Mouse (Mus musculus) embryonic facial prominence, embryonic 14.5 days (tissue): Measurements from ENCODE around the gene Mccc2. TPM values are rescaled to one million over a fixed set of nuclear protein-coding genes. Genes with fewer than 3 reads are reported as not detected.

ENCODE experiments used
- ATAC-seq: fragments of 200-750 bp; cut with Nextera tagmentation; 2 replicates; pipeline ENCODE4 v1.8.0; 2017; ENCODE audit warnings: low read depth, moderate number of reproducible peaks, moderate TSS enrichment
- DNase-seq: peaks from one replicate; pipeline ENCODE4 v3.0.0-alpha.2; 2015; ENCODE audit warnings: low spot score
- H3K27ac ChIP-seq: fragments of 300-500 bp; sonication (generic); replicated peaks from 2 replicates; pipeline ENCODE4 v1.5.1; 2014; ENCODE audit warnings: low read depth, mild to moderate bottlenecking, low read length, moderate library complexity
- H3K27me3 ChIP-seq: fragments of 300-500 bp; sonication (generic); replicated peaks from 2 replicates; pipeline ENCODE4 v1.6.1; 2014; ENCODE audit warnings: low read length; ENCODE audit not compliant: control insufficient read depth, insufficient read depth
- H3K36me3 ChIP-seq: fragments of 300-500 bp; sonication (generic); 2 replicates; pipeline ENCODE4 v1.6.1; 2014; ENCODE audit warnings: low read length, mixed read lengths; ENCODE audit not compliant: control insufficient read depth, insufficient read depth
- H3K4me1 ChIP-seq: fragments of 300-500 bp; sonication (generic); 2 replicates; pipeline ENCODE4 v1.6.1; 2014; ENCODE audit warnings: antibody characterized with exemption, low read length; ENCODE audit not compliant: control insufficient read depth, insufficient read depth
- H3K4me2 ChIP-seq: fragments of 300-500 bp; sonication (generic); 2 replicates; pipeline ENCODE4 v1.6.1; 2014; ENCODE audit warnings: low read depth, mild to moderate bottlenecking, low read length, moderate library complexity, mixed read lengths
- H3K4me3 ChIP-seq: fragments of 300-500 bp; sonication (generic); 2 replicates; pipeline ENCODE4 v1.5.1; 2014; ENCODE audit warnings: low read depth, mild to moderate bottlenecking, low read length
- H3K9ac ChIP-seq: fragments of 300-500 bp; sonication (generic); 2 replicates; pipeline ENCODE4 v1.6.1; 2014; ENCODE audit warnings: low read depth, mild to moderate bottlenecking, low read length, moderate library complexity, mixed read lengths
- H3K9me3 ChIP-seq: fragments of 300-500 bp; sonication (generic); 2 replicates; pipeline ENCODE4 v1.6.1; 2016; ENCODE audit warnings: low read length; ENCODE audit not compliant: control insufficient read depth
- WGBS: fragments of 180-500 bp; shearing (Covaris S2); extraction: QIAGEN DNeasy Blood & Tissue Kit; methylation state at CpG from one replicate; pipeline ENCODE4 v1.1.7; 2014; 5-methylcytosine and 5-hydroxymethylcytosine counted together
- polyA plus RNA-seq: library from polyadenylated mRNA; unstranded; fragments of >200 nt; fragmentation: Nextera tagmentation; extraction: Ambion mirVana; gene quantifications from 2 replicates; pipeline ENCODE4 v1.2.1, GENCODE M21; 2014

Gene Mccc2
- polyA plus RNA-seq, 1 experiment from 2014 or later: 37.5 TPM

DNA sequence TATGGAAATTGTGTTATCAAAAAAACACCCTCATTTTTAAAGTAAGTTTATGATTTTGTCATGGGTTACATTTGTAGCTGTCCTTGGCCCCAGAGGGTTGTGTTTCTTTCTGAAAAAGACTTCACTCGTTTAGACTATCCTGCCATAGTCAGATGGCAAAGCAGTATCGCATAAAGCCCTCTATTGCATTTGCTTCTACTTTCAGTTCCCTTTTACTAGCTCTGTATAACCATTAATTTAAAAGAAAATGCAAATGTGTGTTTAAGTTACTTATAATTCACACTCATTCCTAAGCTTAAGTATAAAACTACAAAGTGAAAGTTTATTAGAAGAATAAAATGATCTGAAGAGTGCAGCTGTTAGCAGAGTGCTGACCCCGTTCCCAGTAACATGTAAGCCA, 16.4 kb downstream of the Mccc2 start:
- no peaks in the 10 kb centered on the region for H3K4me1 ChIP-seq
- WGBS: 91% methylated on average over 3 of the region's 3 CpGs
- DNase-seq (no peak), ATAC-seq (no peak)
- no peak overlapping the region for H3K4me2 ChIP-seq
- no peaks in the 10 kb centered on the region for H3K36me3 ChIP-seq
- no peak overlapping the region for H3K27ac ChIP-seq
- no peak overlapping the region for H3K4me3 ChIP-seq
- H3K9ac ChIP-seq: no peak overlapping the region
- no peaks in the 10 kb centered on the region for H3K27me3 ChIP-seq
- H3K9me3 ChIP-seq: no peaks in the 10 kb centered on the region

DNA sequence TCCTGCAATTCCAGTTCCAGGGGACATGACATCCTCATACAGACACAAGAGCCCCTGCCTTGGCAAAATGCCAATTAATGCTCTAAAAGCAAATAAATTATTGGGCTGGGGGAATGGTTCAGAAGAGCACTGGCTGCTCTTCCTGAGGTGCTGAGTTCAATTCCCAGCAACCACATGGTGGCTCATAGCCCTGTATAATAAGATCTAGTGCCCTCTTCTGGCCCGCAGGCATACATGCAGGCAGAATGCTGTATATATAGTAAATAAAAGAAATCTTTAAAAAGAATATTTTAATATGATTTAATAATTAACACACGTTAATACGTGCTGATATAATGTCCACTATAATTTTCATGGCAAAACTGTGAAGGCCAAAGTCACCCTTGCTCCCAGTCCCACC, 17.3 kb downstream of the Mccc2 start:
- Histone ChIP-seq H3K4me1 (no peaks in the 10 kb centered on the region), H3K9me3 (no peaks in the 10 kb centered on the region), H3K36me3 (peaks cover 3% of the 10 kb centered on the region; the same call in 1 of the 2 replicates), H3K9ac (no peak overlapping the region), H3K27me3 (no peaks in the 10 kb centered on the region), H3K27ac (no peak overlapping the region), H3K4me3 (no peak overlapping the region), H3K4me2 (no peak overlapping the region)
- no peak for ATAC-seq
- 89% methylated on average over 3 of the region's 3 CpGs for WGBS
- peak; percentile 14 for DNase-seq

DNA sequence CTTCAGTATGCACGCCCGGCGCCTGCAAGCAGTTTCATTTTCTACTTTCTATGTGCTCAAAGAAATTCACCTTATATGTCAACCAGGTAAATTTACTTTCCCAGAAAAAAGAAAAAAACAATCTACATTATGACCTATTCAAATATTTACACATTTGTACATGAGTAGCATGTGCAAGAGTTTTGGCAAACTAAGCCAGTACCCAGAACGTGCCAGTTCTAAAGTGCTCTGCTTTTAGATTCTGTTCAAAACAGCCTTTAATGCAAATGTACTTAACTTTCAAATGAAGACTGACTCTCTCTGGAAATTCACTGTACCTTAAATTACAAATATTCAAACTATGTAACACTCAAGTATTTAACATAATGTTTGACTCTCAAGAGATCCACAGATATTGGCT, 25.8 kb downstream of the Mccc2 start:
- H3K36me3 ChIP-seq: peaks cover 40% of the 10 kb centered on the region
- H3K4me1 ChIP-seq: no peaks in the 10 kb centered on the region
- no peak overlapping the region for H3K27ac ChIP-seq
- H3K9ac ChIP-seq: no peak overlapping the region
- no peaks in the 10 kb centered on the region for H3K27me3 ChIP-seq
- ATAC-seq: no peak
- no peak overlapping the region for H3K4me3 ChIP-seq
- WGBS: 80% methylated on average over 4 of the region's 4 CpGs
- H3K4me2 ChIP-seq: no peak overlapping the region
- no peaks in the 10 kb centered on the region for H3K9me3 ChIP-seq
- DNase-seq: no peak

DNA sequence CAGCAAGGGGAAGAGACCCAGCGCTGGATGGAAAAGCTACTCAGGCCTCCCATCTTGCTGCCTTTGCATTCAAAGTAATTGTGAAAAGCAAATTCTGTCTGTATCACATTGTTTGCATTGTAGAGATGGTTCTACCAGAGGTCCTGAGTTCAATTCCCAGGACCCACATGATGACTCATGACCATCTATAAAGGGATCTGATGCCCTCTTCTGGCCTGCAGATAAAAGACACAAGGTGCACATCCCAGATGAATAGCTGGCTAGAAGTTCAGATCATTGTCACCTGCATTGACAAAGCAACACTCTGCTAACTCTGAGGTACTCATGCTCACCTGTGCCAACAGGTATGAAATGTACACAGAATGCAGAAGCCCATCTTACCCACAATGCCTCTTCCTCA, 32.1 kb downstream of the Mccc2 start:
- peaks cover 16% of the 10 kb centered on the region for H3K36me3 ChIP-seq
- WGBS: 88% methylated on average over 1 of the region's 1 CpGs

DNA sequence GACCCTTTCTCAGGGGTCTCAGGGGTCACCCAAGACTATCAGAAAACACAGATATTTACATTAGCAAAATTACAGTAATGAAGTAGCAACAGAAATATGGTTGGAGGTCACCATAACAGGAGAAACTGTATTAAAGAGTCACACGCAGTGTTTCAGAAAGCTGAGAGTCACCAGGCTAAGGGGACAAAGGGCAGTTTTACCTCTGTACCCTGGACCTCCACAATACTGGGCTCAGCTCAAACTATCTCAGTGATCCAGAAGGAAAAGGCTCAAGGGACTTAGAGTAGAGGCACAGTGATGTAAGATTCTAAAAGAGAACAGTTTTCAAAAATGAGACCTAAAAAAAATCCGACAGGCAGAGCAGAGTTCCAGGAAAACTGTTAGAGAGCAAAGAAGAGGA, 36.0 kb downstream of the Mccc2 start:
- H3K27ac ChIP-seq: no peak overlapping the region
- ATAC-seq (no peak), DNase-seq (no peak)
- no peaks in the 10 kb centered on the region for H3K4me1 ChIP-seq
- no peak overlapping the region for H3K4me2 ChIP-seq
- H3K36me3 ChIP-seq: peaks cover 40% of the 10 kb centered on the region
- H3K4me3 ChIP-seq: no peak overlapping the region
- WGBS: 67% methylated on average over 2 of the region's 2 CpGs
- H3K27me3 ChIP-seq: no peaks in the 10 kb centered on the region
- no peaks in the 10 kb centered on the region for H3K9me3 ChIP-seq
- no peak overlapping the region for H3K9ac ChIP-seq

More for the DNA sequence above, 32.1 kb downstream of the Mccc2 start:
- Histone ChIP-seq H3K9me3 (no peaks in the 10 kb centered on the region), H3K27me3 (no peaks in the 10 kb centered on the region), H3K4me2 (no peak overlapping the region), H3K9ac (no peak overlapping the region), H3K4me3 (no peak overlapping the region), H3K27ac (no peak overlapping the region), H3K4me1 (no peaks in the 10 kb centered on the region)
- no peak for ATAC-seq
- DNase-seq: no peak

DNA sequence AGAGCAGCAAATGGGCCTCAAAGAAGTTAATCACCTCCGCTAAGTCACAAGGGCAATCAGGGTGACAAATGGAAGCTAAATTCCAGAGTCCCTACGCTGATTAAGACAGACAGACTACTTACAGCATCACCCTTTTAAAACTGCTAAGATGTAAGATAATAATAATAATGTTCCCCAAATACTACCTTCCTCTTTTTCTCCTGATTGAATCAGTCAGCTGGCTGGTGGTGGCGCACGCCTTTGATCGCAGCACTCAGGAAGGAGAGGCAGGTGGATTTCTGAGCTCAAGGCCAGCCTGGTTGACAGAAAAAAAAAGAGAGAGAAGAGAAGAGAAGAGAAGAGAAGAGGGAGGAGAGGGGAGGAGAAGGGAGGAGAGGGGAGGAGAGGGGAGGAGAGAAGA, 45.4 kb downstream of the Mccc2 start:
- Histone ChIP-seq H3K27me3 (no peaks in the 10 kb centered on the region), H3K9me3 (no peaks in the 10 kb centered on the region), H3K4me1 (no peaks in the 10 kb centered on the region), H3K4me3 (no peak overlapping the region), H3K9ac (no peak overlapping the region), H3K4me2 (no peak overlapping the region), H3K27ac (no peak overlapping the region), H3K36me3 (peaks cover 60% of the 10 kb centered on the region)
- no peak for ATAC-seq
- no peak for DNase-seq
- WGBS: 86% methylated on average over 5 of the region's 5 CpGs

DNA sequence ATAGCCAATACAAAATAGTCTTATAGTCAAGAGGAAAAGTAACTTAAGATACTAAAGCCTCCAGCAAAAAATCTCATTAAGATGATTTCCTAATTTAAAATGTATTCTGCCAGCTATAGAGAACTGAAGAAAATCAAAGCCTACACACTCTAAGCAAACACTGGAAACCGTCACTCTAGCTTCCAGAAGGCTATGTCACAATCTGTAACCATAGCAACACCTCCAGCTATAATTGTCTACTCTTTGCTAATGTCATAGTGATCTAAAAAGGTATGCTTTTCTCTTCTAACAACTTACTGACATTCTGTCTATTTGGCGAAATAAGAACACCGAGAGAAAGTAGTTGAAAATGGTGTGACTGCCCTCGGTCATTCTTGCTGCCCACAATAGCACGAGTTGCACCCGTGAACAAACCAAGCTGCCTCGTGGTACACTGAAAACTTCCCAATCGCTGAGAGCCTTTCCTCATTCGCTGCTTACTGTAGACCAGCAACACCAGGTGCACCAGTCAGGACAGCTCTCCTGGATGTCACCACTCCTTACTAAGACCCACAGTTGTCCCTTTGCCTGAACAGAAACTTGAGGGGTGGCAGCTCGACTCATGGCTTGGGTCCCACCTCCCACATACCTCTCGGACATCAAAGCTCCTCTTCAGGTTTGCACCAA, 48.3 kb downstream of the Mccc2 start:
- Histone ChIP-seq H3K36me3 (peaks cover 42% of the 10 kb centered on the region), H3K27ac (no peak overlapping the region), H3K9me3 (no peaks in the 10 kb centered on the region), H3K4me1 (no peaks in the 10 kb centered on the region), H3K4me2 (no peak overlapping the region), H3K9ac (no peak overlapping the region), H3K4me3 (no peak overlapping the region), H3K27me3 (no peaks in the 10 kb centered on the region)
- no peak for DNase-seq
- no peak for ATAC-seq
- WGBS: 89% methylated on average over 11 of the region's 11 CpGs

DNA sequence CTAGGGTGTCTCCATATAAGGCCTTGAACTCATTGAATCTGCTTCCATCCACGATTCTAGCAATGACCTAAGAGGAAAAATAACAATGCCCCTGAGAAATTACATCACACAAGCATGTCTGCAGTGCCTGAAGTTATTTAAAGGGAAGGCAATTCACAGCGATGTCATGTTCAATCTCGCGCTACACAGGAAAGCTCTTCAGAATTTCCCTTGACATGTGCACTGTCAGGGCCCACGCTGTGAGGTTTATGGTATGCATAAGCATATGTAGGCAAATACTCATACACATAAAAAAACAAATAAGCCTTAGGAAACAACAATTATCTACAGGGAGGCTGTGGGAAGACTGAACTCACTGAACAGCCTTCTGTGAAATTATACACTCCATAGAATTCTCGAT, 51.6 kb downstream of the Mccc2 start:
- H3K4me1 ChIP-seq: no peaks in the 10 kb centered on the region
- WGBS: 72% methylated on average over 6 of the region's 6 CpGs
- H3K27me3 ChIP-seq: no peaks in the 10 kb centered on the region
- no peak overlapping the region for H3K9ac ChIP-seq
- H3K36me3 ChIP-seq: peaks cover 35% of the 10 kb centered on the region; the same call in 1 of the 2 replicates
- ATAC-seq (peak; percentile 65; the same call in 1 of the 2 replicates), DNase-seq (peak; percentile 22)
- H3K4me3 ChIP-seq: no peak overlapping the region
- no peaks in the 10 kb centered on the region for H3K9me3 ChIP-seq
- no peak overlapping the region for H3K4me2 ChIP-seq
- H3K27ac ChIP-seq: no peak overlapping the region

DNA sequence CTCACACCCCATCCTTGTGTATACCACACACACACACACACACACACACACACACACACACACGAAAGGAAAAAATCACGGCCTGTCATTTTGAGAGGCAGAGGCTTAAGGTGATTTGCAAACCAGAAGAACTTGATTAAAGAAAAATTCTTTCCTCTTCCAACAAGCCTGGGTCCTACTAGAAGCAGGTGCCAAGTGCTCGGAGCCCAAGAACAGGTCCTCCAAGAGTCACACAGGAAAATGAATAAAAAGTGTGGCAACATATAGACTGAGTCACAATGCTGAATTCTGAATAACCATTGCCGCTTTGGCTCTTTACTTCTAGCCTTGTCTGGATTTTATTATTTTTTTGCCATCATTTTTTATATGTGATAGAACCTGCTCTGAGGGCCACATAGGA, 53.8 kb downstream of the Mccc2 start:
- Histone ChIP-seq H3K36me3 (peaks cover 45% of the 10 kb centered on the region), H3K9ac (no peak overlapping the region), H3K27ac (no peak overlapping the region), H3K9me3 (peaks cover 5% of the 10 kb centered on the region), H3K27me3 (no peaks in the 10 kb centered on the region), H3K4me2 (no peak overlapping the region), H3K4me1 (no peaks in the 10 kb centered on the region), H3K4me3 (no peak overlapping the region)
- no peak for ATAC-seq
- DNase-seq: no peak
- 83% methylated on average over 4 of the region's 4 CpGs for WGBS
